Mouse (Mus musculus) liver, embryonic 11.5 days (tissue): ENCODE results near the gene Arhgap29. TPM values are rescaled to one million over a fixed set of nuclear protein-coding genes. Genes with fewer than 3 reads are reported as not detected.

Experiments
- ATAC-seq: fragments of 200-750 bp; cut with Nextera tagmentation; replicated peaks from 2 replicates; pipeline ENCODE4 v1.8.0; 2017; ENCODE audit warnings: moderate number of reproducible peaks, mild to moderate bottlenecking, moderate TSS enrichment, moderate library complexity; ENCODE audit not compliant: low FRiP score
- DNase-seq: peaks from one replicate; pipeline ENCODE4 v3.0.0-alpha.2; 2017; ENCODE audit warnings: low spot score
- H3K27ac ChIP-seq: fragments of 300-500 bp; sonication (generic); 2 replicates; pipeline ENCODE4 v1.5.1; 2014; ENCODE audit warnings: mild to moderate bottlenecking, low read depth, low read length, control low read depth
- H3K27me3 ChIP-seq: fragments of 300-500 bp; sonication (generic); replicated peaks from 2 replicates; pipeline ENCODE4 v1.6.1; 2014; ENCODE audit warnings: low read length, mixed read lengths; ENCODE audit not compliant: control insufficient read depth, insufficient read depth
- H3K36me3 ChIP-seq: fragments of 300-500 bp; sonication (generic); 2 replicates; pipeline ENCODE4 v1.6.1; 2014; ENCODE audit warnings: mild to moderate bottlenecking, low read length, moderate library complexity, mixed read lengths; ENCODE audit not compliant: control insufficient read depth, insufficient read depth
- H3K4me1 ChIP-seq: fragments of 300-500 bp; sonication (generic); replicated peaks from 2 replicates; pipeline ENCODE4 v1.6.1; 2014; ENCODE audit warnings: low read length, mixed read lengths; ENCODE audit not compliant: control insufficient read depth, insufficient read depth
- H3K4me2 ChIP-seq: fragments of 300-500 bp; sonication (generic); 2 replicates; pipeline ENCODE4 v1.6.1; 2014; ENCODE audit warnings: mild to moderate bottlenecking, control low read depth, moderate library complexity
- H3K4me3 ChIP-seq: fragments of 300-500 bp; sonication (generic); 2 replicates; pipeline ENCODE4 v1.5.1; 2014; ENCODE audit warnings: low read depth, low read length, control low read depth
- H3K9ac ChIP-seq: fragments of 300-500 bp; sonication (generic); 2 replicates; pipeline ENCODE4 v1.6.1; 2014; ENCODE audit warnings: low read depth, low read length, control low read depth
- H3K9me3 ChIP-seq: fragments of 300-500 bp; sonication (generic); 2 replicates; pipeline ENCODE4 v1.6.1; 2016; ENCODE audit warnings: low read length, inconsistent platforms, mixed read lengths; ENCODE audit not compliant: control insufficient read depth
- WGBS: fragments of 180-500 bp; shearing (Covaris S2); extraction: QIAGEN DNeasy Blood & Tissue Kit; methylation state at CpG from one replicate; pipeline ENCODE4 v1.1.7; 2014; 5-methylcytosine and 5-hydroxymethylcytosine counted together
- polyA plus RNA-seq: library from polyadenylated mRNA; unstranded; fragments of >200 nt; fragmentation: Nextera tagmentation; extraction: Ambion mirVana; gene quantifications from 2 replicates; pipeline ENCODE4 v1.2.1, GENCODE M21; 2014

Gene Arhgap29
- polyA plus RNA-seq, 1 experiment from 2014 or later = 24.1 TPM

DNA sequence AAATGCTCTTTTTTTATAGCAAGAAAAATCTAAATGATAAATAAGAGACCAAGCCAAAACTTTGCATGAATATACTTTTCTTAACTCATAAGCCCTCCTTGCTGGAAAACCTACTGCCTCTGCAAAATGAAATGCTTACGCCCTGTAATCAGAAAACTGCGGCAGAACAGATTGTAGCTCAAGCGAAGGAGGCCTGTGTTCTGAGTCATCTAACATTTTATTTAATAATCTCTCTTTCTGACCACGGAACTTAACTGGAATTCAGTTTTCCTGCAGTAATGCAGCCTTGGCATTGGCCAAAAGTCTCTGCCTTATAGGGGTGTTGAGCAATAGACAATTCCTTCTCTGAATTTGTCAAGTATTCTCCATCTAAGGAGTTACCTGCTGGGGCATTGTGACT, 19.5 kb upstream of the Arhgap29 start:
- Histone ChIP-seq H3K9me3 (no peaks in the 10 kb centered on the region), H3K4me2 (no peak overlapping the region), H3K9ac (no peak overlapping the region), H3K4me1 (no peaks in the 10 kb centered on the region), H3K27me3 (no peaks in the 10 kb centered on the region), H3K36me3 (no peaks in the 10 kb centered on the region), H3K27ac (no peak overlapping the region), H3K4me3 (no peak overlapping the region)
- no peak for ATAC-seq
- DNase-seq = no peak
- 71% methylated on average over 4 of the region's 4 CpGs for WGBS

DNA sequence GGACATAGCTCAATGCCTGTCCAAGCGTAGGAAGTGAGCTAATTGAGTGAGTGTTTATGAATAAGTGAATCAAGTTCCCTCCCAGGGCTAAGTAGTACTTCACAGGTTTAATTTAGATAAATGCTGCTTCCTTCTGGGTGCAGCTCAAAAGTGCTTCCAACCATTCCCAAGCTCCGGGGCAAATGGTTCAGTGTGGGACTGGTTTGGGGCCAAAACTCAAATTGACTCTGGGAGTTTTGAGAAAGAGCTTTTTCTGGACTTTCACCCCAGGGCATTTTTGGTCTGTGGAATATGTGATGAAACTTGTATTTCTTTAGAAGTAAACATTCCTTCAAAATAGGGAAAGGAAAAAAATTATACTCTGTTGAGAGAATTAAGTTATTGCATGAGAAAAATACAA, 16.1 kb upstream of the Arhgap29 start:
- 63% methylated on average over 2 of the region's 2 CpGs for WGBS
- no peak overlapping the region for H3K4me3 ChIP-seq
- H3K9ac ChIP-seq = no peak overlapping the region
- H3K36me3 ChIP-seq = no peaks in the 10 kb centered on the region
- no peak overlapping the region for H3K4me2 ChIP-seq
- ATAC-seq = no peak
- DNase-seq = peak; percentile 3
- no peaks in the 10 kb centered on the region for H3K27me3 ChIP-seq
- no peaks in the 10 kb centered on the region for H3K9me3 ChIP-seq
- H3K27ac ChIP-seq = no peak overlapping the region
- H3K4me1 ChIP-seq = 0 out of 2 replicates have a peak, but pooled peaks cover 2% of the 10 kb centered on the region

DNA sequence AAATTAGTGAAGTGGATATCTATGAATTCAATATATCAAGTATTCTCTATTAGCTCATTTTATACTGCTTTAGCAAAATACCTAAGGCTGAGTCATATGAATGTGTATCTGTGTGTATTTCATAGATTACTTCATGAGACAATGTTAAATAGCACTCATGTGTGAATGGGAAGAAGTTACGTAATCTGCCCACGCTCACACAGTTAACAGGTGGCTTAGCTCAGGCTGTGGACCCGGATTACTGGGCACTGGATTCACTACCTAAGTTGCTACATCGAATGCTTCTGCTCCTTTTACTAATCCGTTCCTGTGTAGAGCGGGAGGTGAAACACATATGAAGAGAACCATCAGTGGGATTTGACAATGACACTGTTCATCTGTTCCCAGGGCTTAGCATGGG, 15.3 kb upstream of the Arhgap29 start:
- H3K36me3 ChIP-seq = no peaks in the 10 kb centered on the region
- no peak for DNase-seq
- no peaks in the 10 kb centered on the region for H3K27me3 ChIP-seq
- no peak overlapping the region for H3K4me2 ChIP-seq
- no peak for ATAC-seq
- no peaks in the 10 kb centered on the region for H3K9me3 ChIP-seq
- H3K27ac ChIP-seq = no peak overlapping the region
- no peak overlapping the region for H3K4me3 ChIP-seq
- 83% methylated on average over 6 of the region's 6 CpGs for WGBS
- 0 out of 2 replicates have a peak, but pooled peaks cover 2% of the 10 kb centered on the region for H3K4me1 ChIP-seq
- H3K9ac ChIP-seq = no peak overlapping the region

GRCm38 (mm10) chr3:121939658-121940057, 12.7 kb upstream of the Arhgap29 start:
- Histone ChIP-seq H3K9ac (no peak overlapping the region), H3K9me3 (no peaks in the 10 kb centered on the region), H3K27me3 (no peaks in the 10 kb centered on the region), H3K36me3 (no peaks in the 10 kb centered on the region), H3K4me1 (0 out of 2 replicates have a peak, but pooled peaks cover 2% of the 10 kb centered on the region), H3K4me2 (no peak overlapping the region), H3K27ac (no peak overlapping the region), H3K4me3 (no peak overlapping the region)
- DNase-seq = no peak
- 50% methylated on average over 1 of the region's 1 CpGs for WGBS
- peak; percentile 56 for ATAC-seq

DNA sequence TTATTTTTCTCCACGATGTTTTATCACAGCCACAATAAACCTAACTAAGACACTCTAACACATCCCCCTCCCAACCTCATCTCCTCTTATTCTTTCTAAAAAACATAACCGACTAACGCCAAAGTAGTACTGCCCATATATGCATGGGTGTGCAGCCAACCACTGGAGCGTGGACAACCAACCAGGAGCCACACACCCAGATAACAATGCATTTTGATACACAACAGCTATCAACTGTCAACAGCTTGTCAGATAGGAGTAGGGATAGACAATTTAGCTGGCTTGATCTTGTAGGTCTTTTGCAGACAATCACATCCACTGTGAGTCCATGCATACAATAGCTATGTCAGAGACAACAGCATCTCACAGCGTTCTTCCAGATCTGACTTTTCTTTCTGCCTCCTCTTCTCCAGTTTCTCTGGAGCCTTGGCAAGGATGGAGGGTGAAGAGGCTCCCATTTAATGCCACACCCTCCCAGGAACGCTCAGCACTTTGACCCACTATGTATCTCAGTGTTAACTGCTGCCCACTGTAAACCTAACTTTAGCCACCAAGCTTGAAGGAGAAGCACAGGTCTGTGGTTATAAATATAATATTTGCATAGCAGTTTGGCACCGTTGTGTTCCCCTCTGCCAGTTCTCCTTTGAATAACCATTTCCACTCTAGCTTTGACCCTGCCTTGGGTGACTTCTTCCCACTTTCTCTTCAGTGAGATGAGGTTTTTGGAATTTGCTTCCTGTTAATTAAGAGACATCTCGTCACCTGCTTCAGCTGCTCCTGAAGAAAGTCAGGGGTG, 12.0 kb upstream of the Arhgap29 start:
- peak; percentile 73 for ATAC-seq

GRCm38 (mm10) chr3:121941204-121941745, 11.1 kb upstream of the Arhgap29 start:
- no peak for DNase-seq
- no peaks in the 10 kb centered on the region for H3K9me3 ChIP-seq
- 86% methylated on average over 11 of the region's 11 CpGs for WGBS
- 0 out of 2 replicates have a peak, but pooled peaks cover 2% of the 10 kb centered on the region for H3K4me1 ChIP-seq
- ATAC-seq = no peak
- no peak overlapping the region for H3K4me3 ChIP-seq
- no peaks in the 10 kb centered on the region for H3K36me3 ChIP-seq
- H3K27ac ChIP-seq = no peak overlapping the region
- no peak overlapping the region for H3K9ac ChIP-seq
- no peaks in the 10 kb centered on the region for H3K27me3 ChIP-seq
- no peak overlapping the region for H3K4me2 ChIP-seq

More for the DNA sequence above, 12.0 kb upstream of the Arhgap29 start:
- no peak overlapping the region for H3K4me2 ChIP-seq
- 68% methylated on average over 8 of the region's 8 CpGs for WGBS
- no peaks in the 10 kb centered on the region for H3K27me3 ChIP-seq
- H3K4me3 ChIP-seq = no peak overlapping the region
- no peak for DNase-seq
- no peak overlapping the region for H3K9ac ChIP-seq
- 0 out of 2 replicates have a peak, but pooled peaks cover 2% of the 10 kb centered on the region for H3K4me1 ChIP-seq
- H3K36me3 ChIP-seq = no peaks in the 10 kb centered on the region
- H3K27ac ChIP-seq = no peak overlapping the region
- no peaks in the 10 kb centered on the region for H3K9me3 ChIP-seq

- no peaks in the 10 kb centered on the region for H3K27me3 ChIP-seq
- no peaks in the 10 kb centered on the region for H3K4me1 ChIP-seq
- no peak overlapping the region for H3K9ac ChIP-seq
- no peaks in the 10 kb centered on the region for H3K36me3 ChIP-seq
- ATAC-seq (no peak), DNase-seq (no peak)
- H3K9me3 ChIP-seq = no peaks in the 10 kb centered on the region
- H3K4me3 ChIP-seq = no peak overlapping the region
- WGBS = 64% methylated on average over 2 of the region's 2 CpGs
- no peak overlapping the region for H3K27ac ChIP-seq
- H3K4me2 ChIP-seq = no peak overlapping the region
These were observed 6.4 kb upstream of the Arhgap29 start for GRCm38 (mm10) chr3:121945957-121946356.

DNA sequence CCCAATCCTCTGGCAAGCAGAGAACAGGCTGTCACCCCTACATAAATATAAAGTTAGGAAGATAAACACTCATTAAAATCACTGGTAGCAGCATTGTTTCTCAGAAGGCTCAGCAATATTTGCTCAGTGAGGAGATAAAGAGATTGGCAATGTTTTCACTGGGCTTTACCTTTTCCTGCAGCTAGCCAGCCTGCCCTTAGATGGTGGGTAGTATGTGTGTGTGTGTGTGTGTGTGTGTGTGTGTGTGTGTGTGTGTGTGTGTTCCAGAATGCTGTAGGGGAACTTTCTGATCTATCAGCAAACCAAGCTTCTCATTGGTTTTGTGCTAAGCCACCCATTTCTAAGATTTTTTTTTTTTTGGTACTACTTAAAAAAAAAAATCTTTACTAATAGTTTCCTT, 5.6 kb upstream of the Arhgap29 start:
- H3K9me3 ChIP-seq = no peaks in the 10 kb centered on the region
- no peak overlapping the region for H3K9ac ChIP-seq
- H3K27me3 ChIP-seq = no peaks in the 10 kb centered on the region
- H3K27ac ChIP-seq = no peak overlapping the region
- no peak overlapping the region for H3K4me3 ChIP-seq
- no peak overlapping the region for H3K4me2 ChIP-seq
- DNase-seq = no peak
- H3K36me3 ChIP-seq = no peaks in the 10 kb centered on the region
- no peaks in the 10 kb centered on the region for H3K4me1 ChIP-seq
- ATAC-seq = no peak

- no peaks in the 10 kb centered on the region for H3K36me3 ChIP-seq
- H3K4me3 ChIP-seq = no peak overlapping the region
- no peak overlapping the region for H3K4me2 ChIP-seq
- ATAC-seq (no peak), DNase-seq (no peak)
- H3K9me3 ChIP-seq = no peaks in the 10 kb centered on the region
- H3K4me1 ChIP-seq = no peaks in the 10 kb centered on the region
- WGBS = 63% methylated on average over 6 of the region's 6 CpGs
- no peak overlapping the region for H3K9ac ChIP-seq
- 0 out of 2 replicates have a peak, but pooled peaks cover 5% of the 10 kb centered on the region for H3K27me3 ChIP-seq
- no peak overlapping the region for H3K27ac ChIP-seq
These were observed 2.2 kb upstream of the Arhgap29 start for GRCm38 (mm10) chr3:121950139-121950538.
